Mouse (Mus musculus) small intestine, adult 2 months (tissue): Measurements from ENCODE around the gene Junb.

Experiments used
- CTCF ChIP-seq: fragments of 200-500 bp; IDR thresholded peaks from 2 replicates; pipeline ENCODE4 v1.5.1; 2012; ENCODE audit warnings: low read depth, mild to moderate bottlenecking, control low read depth, inconsistent platforms, low read length, moderate library complexity, mixed read lengths; ENCODE audit not compliant: insufficient replicate concordance, insufficient read length; ENCODE audit errors: extremely low read depth
- POLR2A ChIP-seq: fragments of 200-500 bp; IDR thresholded peaks from 2 replicates; pipeline ENCODE4 v1.6.1; 2012; ENCODE audit warnings: low read depth, mild to moderate bottlenecking, control low read depth, inconsistent platforms, low read length, moderate library complexity

- TF ChIP-seq CTCF (no peak), POLR2A (no peak)
Measured at GRCm38 (mm10) chr8:84990836-84991235, 12.3 kb upstream of the Junb start.
